Mouse (Mus musculus) liver, adult 2 months (tissue): ENCODE measurements at regions not wholly inside any gene's neighbourhood (a gene's known extent, or its start where the extent isn't known, plus 50 kb on each side); places are given as distances from the start of the nearest gene placed in this dataset.

Source experiments
- CTCF ChIP-seq: fragments of 200-500 bp; IDR thresholded peaks from 2 replicates; pipeline ENCODE4 v1.5.1; 2011; ENCODE audit warnings: low read depth, low read length, control low read depth
- POLR2A ChIP-seq: fragments of 200-500 bp; IDR thresholded peaks from 2 replicates; pipeline ENCODE4 v1.6.1; 2011; ENCODE audit warnings: low read length, control low read depth; ENCODE audit not compliant: insufficient read depth; ENCODE audit errors: extremely low read depth

GRCm38 (mm10) chr3:78988120-78988519 lies 298.2 kb downstream of the Rapgef2 start:
- TF ChIP-seq CTCF (no peak), POLR2A (no peak)
